Mouse (Mus musculus) limb, embryonic 11.5 days (tissue): ENCODE measurements around the gene Olfr1258. TPM values are rescaled to one million over a fixed set of nuclear protein-coding genes. Genes with fewer than 3 reads are reported as not detected.
"Not testable (repeated sequence)": the region's sequence is repeated elsewhere in the genome, so short reads cannot be mapped to it uniquely, and the experiment has no call there.

Experiments used
- ATAC-seq: fragments of 200-750 bp; cut with Nextera tagmentation; 2 replicates; pipeline ENCODE4 v1.8.0; 2017; ENCODE audit warnings: low read depth; ENCODE audit not compliant: insufficient number of reproducible peaks, low FRiP score, low TSS enrichment
- DNase-seq: peaks from one replicate; pipeline ENCODE4 v3.0.0-alpha.2; 2015; ENCODE audit warnings: low spot score
- H3K27ac ChIP-seq: fragments of 300-500 bp; sonication (generic); replicated peaks from 2 replicates; pipeline ENCODE4 v1.5.1; 2014; ENCODE audit warnings: low read depth, mild to moderate bottlenecking, low read length
- H3K27me3 ChIP-seq: fragments of 300-500 bp; sonication (generic); 2 replicates; pipeline ENCODE4 v1.6.1; 2014; ENCODE audit warnings: mild to moderate bottlenecking, low read length, mixed read lengths; ENCODE audit not compliant: control insufficient read depth, insufficient read depth
- H3K36me3 ChIP-seq: fragments of 300-500 bp; sonication (generic); 2 replicates; pipeline ENCODE4 v1.6.1; 2014; ENCODE audit warnings: mild to moderate bottlenecking, low read length, moderate library complexity, mixed read lengths; ENCODE audit not compliant: control insufficient read depth, insufficient read depth
- H3K4me1 ChIP-seq: fragments of 300-500 bp; sonication (generic); 2 replicates; pipeline ENCODE4 v1.6.1; 2014; ENCODE audit warnings: low read length, mixed read lengths; ENCODE audit not compliant: control insufficient read depth, insufficient read depth
- H3K4me2 ChIP-seq: fragments of 300-500 bp; sonication (generic); 2 replicates; pipeline ENCODE4 v1.6.1; 2014; ENCODE audit warnings: low read depth, mild to moderate bottlenecking, moderate library complexity; ENCODE audit not compliant: severe bottlenecking
- H3K4me3 ChIP-seq: fragments of 300-500 bp; sonication (generic); 2 replicates; pipeline ENCODE4 v1.5.1; 2014; ENCODE audit warnings: low read depth, low read length
- H3K9ac ChIP-seq: fragments of 300-500 bp; sonication (generic); 2 replicates; pipeline ENCODE4 v1.6.1; 2014; ENCODE audit warnings: mild to moderate bottlenecking, low read length
- H3K9me3 ChIP-seq: fragments of 300-500 bp; sonication (generic); 2 replicates; pipeline ENCODE4 v1.6.1; 2016; ENCODE audit warnings: low read length; ENCODE audit not compliant: control insufficient read depth
- WGBS: fragments of 180-500 bp; shearing (Covaris S2); extraction: QIAGEN DNeasy Blood & Tissue Kit; methylation state at CpG from one replicate; pipeline ENCODE4 v1.1.7; 2014; 5-methylcytosine and 5-hydroxymethylcytosine counted together
- polyA plus RNA-seq: library from polyadenylated mRNA; unstranded; fragments of >200 nt; fragmentation: Nextera tagmentation; extraction: Ambion mirVana; gene quantifications from 2 replicates; pipeline ENCODE4 v1.2.1, GENCODE M21; 2014

The Olfr1258 gene
- not detected in 2 replicates for polyA plus RNA-seq

DNA sequence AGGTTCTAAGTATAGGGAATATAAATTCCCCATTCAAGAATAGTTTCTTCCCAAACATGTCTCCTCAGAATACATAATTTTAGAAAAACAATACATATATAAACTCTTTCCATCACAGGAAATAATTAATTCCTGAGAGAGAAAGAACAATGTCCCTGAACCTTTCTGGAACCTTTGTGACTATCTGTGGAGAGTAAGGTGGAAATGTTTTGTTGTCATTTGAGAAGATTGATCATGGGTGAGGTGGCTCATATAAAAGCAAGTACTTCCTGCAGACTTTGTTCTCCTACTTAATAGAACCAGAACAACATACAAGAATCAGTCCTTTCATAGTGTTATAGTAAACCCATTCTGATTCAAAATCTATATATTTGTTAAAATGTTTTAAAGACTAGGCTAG lies at the start of gene Olfr1258:
Gene Olfr1258, plus strand, starts transcription at position 301 of the 400 bp plus-strand sequence.
- DNase-seq (no peak), ATAC-seq (no peak)
- Histone ChIP-seq H3K9me3 (no peaks in the 10 kb centered on the region), H3K9ac (no peak within 1 kb of the TSS), H3K36me3 (no peaks in the 10 kb centered on the region), H3K4me2 (no peak within 1 kb of the TSS), H3K4me3 (no peak within 1 kb of the TSS), H3K27ac (no peak within 1 kb of the TSS), H3K27me3 (no peaks in the 10 kb centered on the region), H3K4me1 (no peaks in the 10 kb centered on the region)

DNA sequence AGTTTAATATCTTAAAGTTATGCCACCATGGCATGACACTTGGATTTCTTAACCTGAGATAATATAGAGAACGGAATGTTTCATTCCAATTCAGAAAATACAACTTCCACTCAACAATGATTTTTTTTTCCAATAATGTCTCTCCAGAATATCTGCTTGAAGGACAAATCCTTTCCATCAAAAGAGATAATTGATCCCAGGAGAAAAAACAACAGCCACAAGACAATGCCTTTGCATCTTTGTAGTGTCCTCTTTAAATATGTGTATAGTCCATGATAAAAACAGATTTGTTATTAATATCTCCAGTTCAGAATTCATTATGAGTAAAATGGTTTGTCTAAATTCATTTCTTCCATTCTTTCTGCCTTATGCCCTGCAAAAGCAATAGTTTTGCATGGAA lies 49.0 kb upstream of the Olfr1258 start, which contains the start of gene Olfr1257:
Gene Olfr1257, plus strand, starts transcription at position 301 of the 400 bp plus-strand sequence.
- Histone ChIP-seq H3K36me3 (no peaks in the 10 kb centered on the region), H3K9ac (no peak within 1 kb of the TSS), H3K27me3 (no peaks in the 10 kb centered on the region), H3K4me3 (no peak within 1 kb of the TSS), H3K4me2 (no peak within 1 kb of the TSS), H3K27ac (no peak within 1 kb of the TSS), H3K4me1 (no peaks in the 10 kb centered on the region), H3K9me3 (no peaks in the 10 kb centered on the region)
- DNase-seq (no peak), ATAC-seq (no peak)
- WGBS = 96% methylated on average over 1 of the region's 1 CpGs

DNA sequence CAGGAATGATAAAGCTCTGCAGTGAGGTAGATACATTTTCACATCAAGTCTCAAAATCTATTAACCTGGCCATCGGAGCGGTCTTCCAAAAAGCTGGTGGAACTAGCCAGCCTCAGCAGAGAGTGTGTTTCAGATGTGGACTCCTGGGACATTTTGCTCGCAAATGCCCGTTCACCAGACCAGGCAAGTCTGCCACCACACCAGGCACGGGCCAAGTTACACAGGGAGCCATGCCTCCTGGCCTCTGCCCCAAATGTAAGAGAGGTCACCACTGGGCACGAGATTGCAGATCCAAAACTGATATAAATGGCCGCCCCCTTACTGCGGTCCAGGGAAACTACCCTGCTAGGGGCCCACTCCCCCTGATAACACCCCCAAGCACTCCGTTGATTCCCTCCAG lies 14.5 kb upstream of the Olfr1258 start:
- DNase-seq, H3K36me3 ChIP-seq, H3K4me2 ChIP-seq, H3K4me1 ChIP-seq, H3K9me3 ChIP-seq, ATAC-seq, H3K27ac ChIP-seq, H3K27me3 ChIP-seq, H3K4me3 ChIP-seq, H3K9ac ChIP-seq: not testable (repeated sequence)
- WGBS = 90% methylated on average over 9 of the region's 9 CpGs

DNA sequence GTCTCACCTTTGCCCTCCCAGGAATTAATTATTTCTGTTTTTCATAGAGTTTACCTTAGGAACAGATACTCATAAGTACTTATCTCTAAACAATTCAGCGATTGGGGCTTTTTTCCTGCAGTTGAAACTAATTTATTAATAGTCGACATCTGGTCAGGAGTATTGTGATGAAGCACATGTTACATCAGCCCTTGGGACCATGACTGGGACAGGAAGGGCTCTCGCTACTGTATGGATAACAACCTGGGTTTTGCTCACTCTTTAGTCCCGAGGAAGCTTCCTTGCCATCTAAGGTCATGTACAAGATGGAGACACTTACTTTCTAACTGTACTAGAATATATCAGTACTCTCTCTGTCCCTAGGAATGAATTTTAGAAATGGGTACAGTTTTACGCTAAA lies 21.5 kb downstream of the Olfr1258 start, which contains the start of gene Olfr1259:
Gene Olfr1259, minus strand, starts transcription at position 101 of the 400 bp plus-strand sequence.
- WGBS = 87% methylated on average over 5 of the region's 5 CpGs
- no peak within 1 kb of the TSS for H3K9ac ChIP-seq
- no peaks in the 10 kb centered on the region for H3K9me3 ChIP-seq

DNA sequence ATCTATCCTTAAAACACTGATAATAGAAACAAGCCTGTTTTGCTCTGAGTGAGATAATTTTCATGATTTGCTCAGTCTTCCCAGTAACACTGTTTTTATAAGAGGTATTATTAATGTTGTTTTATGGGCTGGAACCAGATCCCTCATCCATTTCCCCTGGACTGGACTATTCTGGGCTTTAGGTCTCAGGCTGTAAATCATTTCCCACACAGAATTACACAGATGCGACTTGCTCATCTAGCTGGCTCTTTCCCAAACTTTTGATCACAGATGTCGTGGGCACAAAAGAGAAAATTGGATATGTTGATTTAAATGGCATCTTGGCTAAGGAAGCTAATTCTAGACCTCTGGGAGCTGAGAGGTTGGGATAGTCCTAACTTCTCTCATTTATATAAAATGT lies 47.1 kb downstream of the Olfr1258 start, which contains the start of gene Olfr1260:
Gene Olfr1260, plus strand, starts transcription at position 157 of the 400 bp plus-strand sequence.
- no peak for ATAC-seq
- H3K27me3 ChIP-seq = no peaks in the 10 kb centered on the region
- WGBS = 72% methylated on average over 2 of the region's 2 CpGs

More for the DNA sequence above, 21.5 kb downstream of the Olfr1258 start, which contains the start of gene Olfr1259:
- Histone ChIP-seq H3K4me2 (no peak within 1 kb of the TSS), H3K27me3 (no peaks in the 10 kb centered on the region), H3K27ac (no peak within 1 kb of the TSS), H3K4me1 (no peaks in the 10 kb centered on the region), H3K36me3 (no peaks in the 10 kb centered on the region), H3K4me3 (no peak within 1 kb of the TSS)
- no peak for DNase-seq
- ATAC-seq = no peak

DNA sequence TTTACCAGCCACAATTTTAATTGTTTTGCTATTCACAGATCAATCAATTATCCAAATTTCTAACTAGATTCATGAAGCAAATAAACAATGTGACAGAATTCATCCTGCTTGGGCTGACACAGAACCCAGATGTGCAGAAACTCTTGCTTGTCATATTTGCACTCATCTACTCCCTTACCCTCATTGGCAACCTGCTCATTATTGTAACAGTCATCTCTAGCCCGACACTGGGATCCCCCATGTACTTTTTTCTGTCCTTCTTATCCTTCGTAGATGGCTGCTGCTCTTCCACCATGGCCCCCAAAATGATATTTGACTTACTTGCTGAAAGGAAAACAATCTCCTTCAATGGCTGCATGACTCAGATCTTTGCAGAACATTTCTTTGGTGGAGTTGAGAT lies 50.6 kb downstream of the Olfr1258 start:
- no peaks in the 10 kb centered on the region for H3K9me3 ChIP-seq
- H3K27ac ChIP-seq = no peak overlapping the region
- ATAC-seq (no peak), DNase-seq (no peak)
- H3K36me3 ChIP-seq = no peaks in the 10 kb centered on the region
- no peaks in the 10 kb centered on the region for H3K27me3 ChIP-seq
- H3K4me2 ChIP-seq = no peak overlapping the region
- no peaks in the 10 kb centered on the region for H3K4me1 ChIP-seq
- 84% methylated on average over 2 of the region's 2 CpGs for WGBS
- H3K9ac ChIP-seq = no peak overlapping the region
- no peak overlapping the region for H3K4me3 ChIP-seq

More for the DNA sequence above, 47.1 kb downstream of the Olfr1258 start, which contains the start of gene Olfr1260:
- H3K36me3 ChIP-seq = no peaks in the 10 kb centered on the region
- H3K4me2 ChIP-seq = no peak within 1 kb of the TSS
- H3K9me3 ChIP-seq = no peaks in the 10 kb centered on the region
- no peak within 1 kb of the TSS for H3K4me3 ChIP-seq
- DNase-seq = no peak
- no peak within 1 kb of the TSS for H3K9ac ChIP-seq
- H3K27ac ChIP-seq = no peak within 1 kb of the TSS
- no peaks in the 10 kb centered on the region for H3K4me1 ChIP-seq

Other genes starting within 250 kb of the Olfr1258 start
- gene Olfr1252, start 202.3 kb upstream of the Olfr1258 start, polyA plus RNA-seq = not detected in 2 replicates
- not detected in 2 replicates for gene Olfr1253, start 170.2 kb upstream of the Olfr1258 start, polyA plus RNA-seq
- gene Olfr1254, start 133.7 kb upstream of the Olfr1258 start, polyA plus RNA-seq = not detected in 2 replicates
- gene Olfr1255, start 115.3 kb upstream of the Olfr1258 start, polyA plus RNA-seq = not detected in 2 replicates
- gene Olfr1256, start 85.8 kb upstream of the Olfr1258 start, polyA plus RNA-seq = not detected in 2 replicates
- gene Olfr48, start 79.1 kb upstream of the Olfr1258 start, polyA plus RNA-seq = not detected in 2 replicates
- not detected in 2 replicates for gene Olfr1257, start 48.9 kb upstream of the Olfr1258 start, polyA plus RNA-seq
- not detected in 2 replicates for gene Olfr1259, start 21.4 kb downstream of the Olfr1258 start, polyA plus RNA-seq
- gene Olfr1260, start 47.0 kb downstream of the Olfr1258 start, polyA plus RNA-seq = not detected in 2 replicates
- not detected in 2 replicates for gene Olfr1261, start 63.9 kb downstream of the Olfr1258 start, polyA plus RNA-seq
- gene Olfr1262, start 72.8 kb downstream of the Olfr1258 start, polyA plus RNA-seq = not detected in 2 replicates
- gene Olfr1263, start 84.8 kb downstream of the Olfr1258 start, polyA plus RNA-seq = not detected in 2 replicates
- gene Olfr1264, start 98.3 kb downstream of the Olfr1258 start, polyA plus RNA-seq = not detected in 2 replicates
- not detected in 2 replicates for gene Olfr1265, start 108.0 kb downstream of the Olfr1258 start, polyA plus RNA-seq
- not detected in 2 replicates for gene Olfr140, start 136.3 kb downstream of the Olfr1258 start, polyA plus RNA-seq
- gene Olfr1269, start 194.1 kb downstream of the Olfr1258 start, polyA plus RNA-seq = not detected in 2 replicates
- not detected in 2 replicates for gene Olfr32, start 215.0 kb downstream of the Olfr1258 start, polyA plus RNA-seq
- not detected in 2 replicates for gene Olfr1270, start 225.8 kb downstream of the Olfr1258 start, polyA plus RNA-seq